Mouse (Mus musculus): Measurements from ENCODE around the gene Fhod1. TPM values are rescaled to one million over a fixed set of nuclear protein-coding genes. Genes with fewer than 3 reads are reported as not detected.

Gene Fhod1
- polyA plus RNA-seq, 1 experiment from 2014 or later, result 0.48 TPM

DNA sequence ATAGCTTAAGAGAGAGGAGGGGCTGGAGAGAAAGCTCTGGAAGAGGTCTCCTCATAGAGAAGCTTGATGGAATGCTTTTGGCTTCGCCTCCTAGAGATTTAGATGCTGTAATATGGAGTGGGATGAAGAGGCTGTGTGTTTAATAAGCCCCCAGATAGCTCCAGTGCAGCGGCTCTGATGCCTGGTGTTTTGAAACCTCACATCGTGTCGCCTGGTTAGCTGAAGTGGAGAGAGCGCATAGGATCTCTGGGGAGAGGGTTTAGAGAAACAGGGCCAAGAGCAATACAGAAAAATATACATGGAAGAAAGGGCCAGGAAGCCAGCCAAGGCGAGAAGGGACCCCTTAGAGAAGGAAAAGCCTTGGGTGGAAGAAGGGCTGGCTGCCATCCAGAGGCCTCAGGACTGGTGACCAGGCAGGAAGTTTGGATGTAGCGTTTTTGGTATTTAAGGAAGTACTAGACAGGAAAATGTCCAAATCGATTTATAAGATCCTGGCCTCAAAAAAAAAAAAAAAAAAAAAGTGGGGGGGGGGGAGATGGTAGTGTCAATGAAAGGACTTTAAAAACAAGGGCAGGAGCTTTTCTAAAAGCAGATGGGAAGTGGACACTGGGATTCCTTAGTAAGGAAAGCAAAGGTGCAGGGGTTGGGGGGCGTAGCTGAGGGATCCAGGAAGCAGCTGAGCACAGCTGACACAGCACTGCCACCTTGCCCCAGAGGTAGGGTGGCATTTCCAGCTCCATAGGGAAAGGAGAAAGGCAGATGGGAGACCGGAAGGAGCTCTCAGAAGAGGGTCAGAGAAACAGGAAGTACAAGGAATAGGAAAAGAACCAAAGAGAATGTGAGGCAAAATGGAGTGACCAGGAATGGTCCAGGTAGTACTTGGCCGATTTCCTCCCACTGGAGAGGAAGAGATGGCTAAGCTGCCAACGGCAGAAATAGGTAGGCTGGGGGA lies 14.3 kb upstream of the Fhod1 start:
- Histone ChIP-seq H3K9ac (replicated peaks) (no peak overlapping the region), H3K4me3 (no peak overlapping the region), H3K4me1 (no peaks in the 10 kb centered on the region), H3K36me3 (peaks cover 7% of the 10 kb centered on the region; the same call in 1 of the 2 replicates), H3K4me2 (replicated peaks) (no peak overlapping the region), H3K27me3 (no peaks in the 10 kb centered on the region), H3K9me3 (no peaks in the 10 kb centered on the region), H3K27ac (replicated peaks) (no peak overlapping the region)
- ATAC-seq (replicated peaks), result no peak
- 78% methylated on average over 12 of the region's 12 CpGs for WGBS

DNA sequence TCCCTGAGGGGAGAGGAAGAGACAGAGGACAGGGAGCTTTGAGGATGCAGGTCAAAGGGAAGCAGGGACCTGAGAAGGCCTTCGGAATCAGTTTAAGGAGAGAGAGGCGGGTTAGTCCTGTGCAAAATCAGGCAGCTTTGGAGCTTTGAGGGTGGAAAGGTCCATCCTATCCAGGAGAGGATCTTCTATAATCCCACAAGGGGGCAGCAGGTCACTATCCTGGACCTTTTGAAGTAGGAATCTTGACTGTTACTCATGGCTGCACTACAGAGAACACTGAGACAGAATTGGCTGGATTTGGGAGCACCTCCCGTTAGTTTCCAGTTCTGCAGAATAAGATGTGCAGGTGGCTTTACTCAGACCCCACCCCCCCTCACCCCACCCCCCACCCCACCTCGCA lies 11.9 kb upstream of the Fhod1 start:
- WGBS, result 56% methylated on average over 4 of the region's 4 CpGs
- Histone ChIP-seq H3K4me3 (no peak overlapping the region), H3K4me1 (no peaks in the 10 kb centered on the region), H3K9me3 (no peaks in the 10 kb centered on the region), H3K36me3 (peaks cover 9% of the 10 kb centered on the region), H3K27ac (replicated peaks) (no peak overlapping the region), H3K4me2 (replicated peaks) (no peak overlapping the region), H3K27me3 (no peaks in the 10 kb centered on the region), H3K9ac (replicated peaks) (no peak overlapping the region)
- 0 out of 2 replicates have a peak, but pooled peaks have one; percentile 56 for ATAC-seq (replicated peaks)

DNA sequence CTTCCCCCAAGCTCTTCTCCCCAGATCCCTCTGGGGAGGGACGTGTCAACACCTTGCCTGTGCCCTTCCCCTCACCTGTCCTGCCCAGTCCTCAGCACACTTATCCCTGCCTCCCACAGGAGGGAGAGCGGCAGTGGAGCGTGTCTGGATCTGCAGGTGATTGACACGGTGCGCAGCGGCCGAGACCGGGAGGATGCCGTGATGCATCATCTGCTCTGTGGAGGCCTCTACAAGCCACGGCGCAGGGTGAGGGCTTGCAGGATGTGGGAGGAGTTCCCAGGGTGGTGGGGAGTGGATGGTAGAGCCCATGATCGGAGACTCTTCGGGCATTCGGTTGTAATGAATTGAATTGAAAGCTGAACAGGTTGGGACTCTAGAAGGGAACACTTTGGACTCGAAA lies 11.5 kb upstream of the Fhod1 start:
- 77% methylated on average over 15 of the region's 15 CpGs for WGBS
- Histone ChIP-seq H3K4me3 (no peak overlapping the region), H3K9ac (replicated peaks) (no peak overlapping the region), H3K27me3 (no peaks in the 10 kb centered on the region), H3K9me3 (no peaks in the 10 kb centered on the region), H3K4me2 (replicated peaks) (no peak overlapping the region), H3K27ac (replicated peaks) (no peak overlapping the region), H3K36me3 (peaks cover 9% of the 10 kb centered on the region), H3K4me1 (no peaks in the 10 kb centered on the region)
- ATAC-seq (replicated peaks), result no peak

DNA sequence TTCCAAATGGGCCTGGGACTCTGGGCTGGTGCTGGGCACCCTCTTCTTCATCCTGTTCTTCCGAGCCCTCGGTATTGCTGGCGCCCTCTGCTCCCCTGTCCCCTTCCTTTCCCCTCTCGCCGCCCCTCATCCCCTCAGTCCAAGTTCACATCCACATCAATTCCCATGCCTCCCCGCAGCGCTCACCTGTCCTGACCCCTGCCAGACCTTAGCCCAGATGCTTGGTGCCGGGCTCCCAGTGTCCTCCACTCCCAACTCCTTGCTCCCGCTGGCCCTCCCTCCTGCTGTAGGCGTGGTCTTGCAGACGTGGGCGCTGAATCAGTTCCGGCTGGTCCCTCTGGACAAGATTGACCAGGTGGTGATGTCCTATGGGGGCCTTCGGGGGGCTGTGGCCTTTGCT lies 8.9 kb upstream of the Fhod1 start:
- Histone ChIP-seq H3K9ac (replicated peaks) (no peak overlapping the region), H3K9me3 (no peaks in the 10 kb centered on the region), H3K4me1 (no peaks in the 10 kb centered on the region), H3K36me3 (peaks cover 9% of the 10 kb centered on the region), H3K4me2 (replicated peaks) (no peak overlapping the region), H3K27me3 (no peaks in the 10 kb centered on the region), H3K27ac (replicated peaks) (no peak overlapping the region), H3K4me3 (no peak overlapping the region)
- 88% methylated on average over 14 of the region's 14 CpGs for WGBS
- no peak for ATAC-seq (replicated peaks)

DNA sequence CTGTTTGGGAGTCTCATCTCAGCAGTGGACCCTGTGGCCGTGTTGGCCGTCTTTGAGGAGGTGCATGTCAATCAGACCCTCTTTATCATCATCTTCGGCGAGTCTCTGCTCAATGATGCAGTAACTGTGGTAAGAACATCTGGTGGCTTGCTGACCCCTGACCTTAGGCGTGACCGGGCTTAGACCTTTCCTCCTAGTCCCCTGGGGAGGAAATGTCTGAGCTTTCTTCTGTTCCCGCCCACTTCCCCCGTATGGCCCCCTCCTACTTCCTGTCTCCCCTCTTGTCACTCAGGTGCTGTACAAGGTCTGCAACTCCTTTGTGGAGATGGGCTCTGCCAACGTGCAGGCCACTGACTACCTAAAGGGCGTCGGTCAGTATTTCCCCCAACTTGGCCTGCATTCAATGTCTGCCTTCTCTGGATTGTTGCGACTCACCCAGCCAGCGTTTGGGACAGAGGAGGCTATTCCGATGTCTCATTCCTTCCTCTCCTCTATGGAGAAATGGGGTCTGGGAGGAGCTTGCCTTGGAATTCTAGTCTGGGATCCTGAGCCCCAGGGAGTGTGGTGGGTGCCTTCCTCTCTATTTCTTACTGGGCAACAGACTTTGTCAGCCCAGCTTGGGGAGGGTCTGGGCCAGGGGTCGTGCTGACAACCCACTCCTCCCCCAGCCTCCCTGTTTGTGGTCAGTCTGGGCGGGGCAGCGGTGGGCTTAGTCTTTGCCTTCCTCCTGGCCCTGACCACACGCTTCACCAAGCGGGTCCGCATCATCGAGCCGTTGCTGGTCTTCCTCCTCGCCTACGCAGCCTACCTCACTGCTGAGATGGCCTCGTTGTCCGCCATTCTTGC lies 7.6 kb upstream of the Fhod1 start:
- Histone ChIP-seq H3K27me3 (no peaks in the 10 kb centered on the region), H3K9me3 (no peaks in the 10 kb centered on the region), H3K27ac (replicated peaks) (no peak overlapping the region), H3K4me3 (no peak overlapping the region), H3K4me1 (peaks cover 7% of the 10 kb centered on the region), H3K36me3 (peaks cover 9% of the 10 kb centered on the region), H3K9ac (replicated peaks) (no peak overlapping the region), H3K4me2 (replicated peaks) (no peak overlapping the region)
- no peak for ATAC-seq (replicated peaks)
- WGBS, result 83% methylated on average over 26 of the region's 26 CpGs

DNA sequence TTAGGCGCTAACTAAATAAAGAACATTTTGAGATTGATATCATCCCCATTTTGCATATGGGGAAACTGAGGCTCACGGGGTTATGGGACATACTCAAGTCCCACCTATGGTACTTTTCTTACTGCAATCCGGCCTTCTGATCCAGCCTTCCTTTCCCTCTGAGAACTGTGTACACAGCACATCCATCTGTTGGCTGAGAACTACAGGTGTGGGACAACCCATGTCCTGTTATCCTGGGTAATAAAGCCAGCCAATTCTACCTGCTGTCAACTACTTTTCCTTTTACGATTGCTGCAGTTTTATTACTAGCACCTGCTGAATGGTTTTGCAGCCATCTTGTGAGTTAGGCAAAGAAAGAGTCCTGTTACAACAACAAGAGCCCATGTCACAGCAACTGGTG lies 6.8 kb upstream of the Fhod1 start:
- 96% methylated on average over 4 of the region's 4 CpGs for WGBS
- Histone ChIP-seq H3K27me3 (no peaks in the 10 kb centered on the region), H3K36me3 (peaks cover 9% of the 10 kb centered on the region), H3K4me1 (peaks cover 15% of the 10 kb centered on the region), H3K9me3 (no peaks in the 10 kb centered on the region), H3K27ac (replicated peaks) (no peak overlapping the region), H3K4me2 (replicated peaks) (no peak overlapping the region), H3K4me3 (no peak overlapping the region), H3K9ac (replicated peaks) (no peak overlapping the region)
- no peak for ATAC-seq (replicated peaks)

DNA sequence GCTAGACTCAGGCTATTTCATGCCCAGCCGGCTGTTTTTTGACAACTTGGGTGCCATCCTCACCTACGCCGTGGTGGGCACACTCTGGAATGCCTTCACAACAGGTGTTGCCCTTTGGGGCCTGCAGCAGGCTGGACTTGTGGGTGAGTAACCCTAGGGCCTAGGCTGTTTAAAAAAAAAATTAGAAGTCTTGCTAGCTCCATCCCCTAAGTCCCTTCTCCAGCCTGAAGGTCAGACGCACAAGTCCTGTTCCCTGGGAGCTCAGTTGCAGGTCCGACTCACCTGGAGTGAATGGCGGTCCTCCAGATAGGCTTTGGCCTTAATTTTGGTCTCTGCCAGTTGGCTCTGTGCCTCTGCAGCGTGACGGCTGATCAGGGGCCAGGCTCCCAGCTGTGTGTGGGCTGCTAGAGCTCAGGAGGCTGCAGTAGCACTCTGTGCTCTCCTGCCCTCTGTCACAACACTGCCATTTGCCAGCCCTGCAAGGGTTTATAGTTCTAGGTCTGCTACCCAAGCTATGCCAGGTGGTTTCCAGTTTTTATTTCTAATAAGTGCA lies 5.9 kb upstream of the Fhod1 start:
- no peaks in the 10 kb centered on the region for H3K9me3 ChIP-seq
- 80% methylated on average over 8 of the region's 8 CpGs for WGBS
- peaks cover 16% of the 10 kb centered on the region for H3K4me1 ChIP-seq
- H3K36me3 ChIP-seq, result peaks cover 9% of the 10 kb centered on the region
- no peak overlapping the region for H3K4me3 ChIP-seq
- no peak overlapping the region for H3K27ac ChIP-seq (replicated peaks)
- ATAC-seq (replicated peaks), result no peak
- no peak overlapping the region for H3K9ac ChIP-seq (replicated peaks)
- no peaks in the 10 kb centered on the region for H3K27me3 ChIP-seq
- H3K4me2 ChIP-seq (replicated peaks), result no peak overlapping the region

DNA sequence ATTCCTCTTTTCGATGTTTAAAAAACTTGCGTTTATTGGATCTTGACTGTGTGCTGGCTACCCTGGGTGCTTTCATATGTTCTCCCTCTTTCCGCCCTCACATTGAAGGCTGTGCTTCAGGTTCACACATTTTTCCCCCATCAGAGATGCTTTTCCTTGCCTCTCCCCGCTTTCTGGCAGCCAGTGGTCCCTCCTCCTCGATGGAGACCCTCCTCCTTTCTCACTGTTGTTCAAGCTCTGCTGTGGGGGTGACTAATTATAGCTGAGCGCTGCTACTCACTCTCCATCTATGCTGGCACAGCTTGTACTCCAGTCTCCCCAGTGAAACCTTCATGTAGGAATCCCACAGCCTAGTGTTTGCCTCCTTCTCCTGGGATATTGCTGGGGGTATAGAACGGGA lies 2.4 kb upstream of the Fhod1 start:
- ATAC-seq (replicated peaks), result no peak
- H3K9me3 ChIP-seq, result no peaks in the 10 kb centered on the region
- peak overlapping the region; percentile 80 for H3K27ac ChIP-seq (replicated peaks)
- H3K4me2 ChIP-seq (replicated peaks), result peak overlapping the region; percentile 99
- WGBS, result 28% methylated on average over 7 of the region's 7 CpGs
- H3K27me3 ChIP-seq, result no peaks in the 10 kb centered on the region
- H3K9ac ChIP-seq (replicated peaks), result peak overlapping the region; percentile 88
- H3K4me3 ChIP-seq, result peak overlapping the region; percentile 91
- H3K4me1 ChIP-seq, result peaks cover 34% of the 10 kb centered on the region
- no peaks in the 10 kb centered on the region for H3K36me3 ChIP-seq

DNA sequence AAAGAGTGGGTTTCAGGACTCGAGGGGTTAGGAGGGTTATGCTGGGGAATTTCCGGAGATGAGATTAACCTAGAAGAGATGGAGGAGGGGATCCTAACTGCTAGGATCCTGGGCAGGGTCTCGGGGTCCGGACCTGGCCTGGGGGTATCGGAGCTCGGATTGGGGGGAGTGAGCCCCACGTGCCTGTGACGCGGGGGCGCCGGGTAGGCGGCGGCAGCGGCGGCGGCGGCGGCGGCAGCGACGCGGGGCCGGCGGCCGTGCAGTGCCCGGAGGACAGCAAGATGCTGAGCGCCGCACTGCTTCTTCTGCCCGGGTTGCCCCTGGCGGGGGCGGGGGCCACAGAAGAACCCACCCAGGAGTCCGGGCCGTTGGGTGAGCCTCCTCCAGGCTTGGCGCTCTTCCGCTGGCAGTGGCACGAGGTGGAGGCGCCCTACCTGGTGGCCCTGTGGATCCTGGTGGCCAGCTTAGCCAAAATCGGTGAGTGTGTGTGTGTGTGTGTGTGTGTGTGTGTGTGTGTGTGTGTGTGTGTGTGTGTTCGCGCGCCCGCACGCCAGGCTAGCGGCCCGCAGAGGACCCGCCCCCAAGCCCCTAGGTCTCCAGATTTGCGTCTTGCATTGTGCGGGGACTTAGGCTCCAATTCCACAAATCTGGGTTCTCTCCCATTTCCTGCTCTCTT lies 1.5 kb upstream of the Fhod1 start:
- peak overlapping the region; percentile 88 for H3K9ac ChIP-seq (replicated peaks)
- H3K27ac ChIP-seq (replicated peaks), result peak overlapping the region; percentile 80
- under 1% methylated on average over 39 of the region's 48 CpGs for WGBS

DNA sequence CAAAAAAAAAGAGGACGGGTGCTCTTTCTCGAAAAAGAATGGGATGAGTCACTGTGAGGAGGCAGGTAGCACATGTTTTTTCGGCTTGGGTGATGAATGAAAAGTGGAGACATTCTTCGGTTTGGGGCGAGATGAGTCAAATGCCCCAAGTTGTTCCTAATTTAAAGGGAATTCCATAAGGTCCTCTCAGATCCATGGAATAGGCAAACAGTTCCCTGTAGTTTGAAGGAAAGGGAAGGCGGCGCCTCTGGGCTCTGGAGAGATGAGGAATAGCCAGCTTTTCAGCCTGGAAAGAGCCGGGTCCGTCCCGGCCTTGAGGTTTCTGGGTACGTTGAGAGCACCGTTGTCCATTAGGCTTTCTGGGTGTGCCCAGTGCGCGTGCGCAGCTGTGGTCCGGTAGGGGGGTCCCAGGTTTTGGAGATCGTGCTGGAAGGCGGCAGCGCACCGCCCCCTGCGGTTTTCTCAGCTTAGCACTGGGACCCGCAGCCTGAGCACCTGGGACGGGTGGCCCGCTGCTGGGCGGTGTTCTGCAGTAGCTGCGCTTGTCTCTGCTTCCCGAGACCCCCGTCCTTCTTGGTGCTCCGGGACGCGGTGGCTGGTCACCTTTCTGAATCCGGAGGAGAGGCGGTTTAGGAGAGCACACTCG lies 820 bp upstream of the Fhod1 start, which contains the start of gene Slc9a5:
Gene Slc9a5, plus strand, starts transcription at position 394 of the 646 bp plus-strand sequence.
- under 1% methylated on average over 34 of the region's 34 CpGs for WGBS
- peak within 1 kb of the TSS; percentile 91 for H3K4me3 ChIP-seq
- peak within 1 kb of the TSS; percentile 80 for H3K27ac ChIP-seq (replicated peaks)
- H3K36me3 ChIP-seq, result no peaks in the 10 kb centered on the region
- no peaks in the 10 kb centered on the region for H3K27me3 ChIP-seq
- peak within 1 kb of the TSS; percentile 88 for H3K9ac ChIP-seq (replicated peaks)
- H3K4me1 ChIP-seq, result peaks cover 34% of the 10 kb centered on the region
- ATAC-seq (replicated peaks), result peak; percentile 24
- peak within 1 kb of the TSS; percentile 99 for H3K4me2 ChIP-seq (replicated peaks)
- H3K9me3 ChIP-seq, result no peaks in the 10 kb centered on the region

More for the DNA sequence above, 1.5 kb upstream of the Fhod1 start:
- no peaks in the 10 kb centered on the region for H3K9me3 ChIP-seq
- H3K4me1 ChIP-seq, result peaks cover 34% of the 10 kb centered on the region
- peak overlapping the region; percentile 99 for H3K4me2 ChIP-seq (replicated peaks)
- H3K4me3 ChIP-seq, result peak overlapping the region; percentile 91
- H3K36me3 ChIP-seq, result no peaks in the 10 kb centered on the region
- ATAC-seq (replicated peaks), result peak; percentile 26
- no peaks in the 10 kb centered on the region for H3K27me3 ChIP-seq

Data from forebrain, embryonic 15.5 days (tissue).